Mouse (Mus musculus) hindbrain, postnatal 0 days (tissue): ENCODE results near the gene Gm3448. TPM values are rescaled to one million over a fixed set of nuclear protein-coding genes. Genes with fewer than 3 reads are reported as not detected.
"Not testable (repeated sequence)": the region's sequence is repeated elsewhere in the genome, so short reads cannot be mapped to it uniquely, and the experiment has no call there.

ENCODE experiments used
- ATAC-seq: fragments of 200-750 bp; cut with Nextera tagmentation; 2 replicates; pipeline ENCODE4 v1.8.0; 2017; ENCODE audit warnings: mild to moderate bottlenecking, moderate TSS enrichment, moderate library complexity
- DNase-seq: peaks from one replicate; pipeline ENCODE4 v3.0.0-alpha.2; 2015; ENCODE audit warnings: low spot score
- H3K27ac ChIP-seq: fragments of 300-500 bp; sonication (generic); 2 replicates; pipeline ENCODE4 v1.5.1; 2014; ENCODE audit warnings: mild to moderate bottlenecking
- H3K27me3 ChIP-seq: fragments of 300-500 bp; sonication (generic); 2 replicates; pipeline ENCODE4 v1.6.1; 2014; ENCODE audit warnings: low read length, mixed read lengths; ENCODE audit not compliant: insufficient read depth
- H3K36me3 ChIP-seq: fragments of 300-500 bp; sonication (generic); 2 replicates; pipeline ENCODE4 v1.6.1; 2014; ENCODE audit warnings: low read length, mixed read lengths; ENCODE audit not compliant: insufficient read depth
- H3K4me1 ChIP-seq: fragments of 300-500 bp; sonication (generic); 2 replicates; pipeline ENCODE4 v1.6.1; 2014; ENCODE audit warnings: antibody characterized with exemption, low read length, mixed read lengths; ENCODE audit not compliant: insufficient read depth
- H3K4me2 ChIP-seq: fragments of 300-500 bp; sonication (generic); 2 replicates; pipeline ENCODE4 v1.6.1; 2014; ENCODE audit warnings: low read depth, mild to moderate bottlenecking, low read length, moderate library complexity, mixed read lengths
- H3K4me3 ChIP-seq: fragments of 300-500 bp; sonication (generic); 2 replicates; pipeline ENCODE4 v1.5.1; 2014; ENCODE audit warnings: low read length
- H3K9ac ChIP-seq: fragments of 300-500 bp; sonication (generic); replicated peaks from 2 replicates; pipeline ENCODE4 v1.6.1; 2014; ENCODE audit warnings: mild to moderate bottlenecking, low read length, moderate library complexity, mixed read lengths
- H3K9me3 ChIP-seq: fragments of 300-500 bp; sonication (generic); 2 replicates; pipeline ENCODE4 v1.6.1; 2016; ENCODE audit warnings: low read length, mixed read lengths
- WGBS: fragments of 180-500 bp; shearing (Covaris S2); extraction: QIAGEN DNeasy Blood & Tissue Kit; methylation state at CpG from one replicate; pipeline ENCODE4 v1.1.7; 2014; 5-methylcytosine and 5-hydroxymethylcytosine counted together
- polyA plus RNA-seq: library from polyadenylated mRNA; unstranded; fragments of >200 nt; fragmentation: Nextera tagmentation; extraction: Ambion mirVana; gene quantifications from 2 replicates; pipeline ENCODE4 v1.2.1, GENCODE M21; 2015
- total RNA-seq: library from RNA; depleted of rRNA; stranded (reverse); fragments of >200 nt; gene quantifications from 2 replicates; pipeline ENCODE4 v1.2.3, GENCODE M21; 2014

Gm3448 gene
- total and polyA plus RNA-seq, 2 experiments from 2014 or later, result 0.99 to 2.3 TPM

- WGBS, result no CpG with 5 or more reads among the region's 98 CpGs
Measured at GRCm38 (mm10) chr17:14992522-14993138, 48.7 kb downstream of the Gm3448 start.

DNA sequence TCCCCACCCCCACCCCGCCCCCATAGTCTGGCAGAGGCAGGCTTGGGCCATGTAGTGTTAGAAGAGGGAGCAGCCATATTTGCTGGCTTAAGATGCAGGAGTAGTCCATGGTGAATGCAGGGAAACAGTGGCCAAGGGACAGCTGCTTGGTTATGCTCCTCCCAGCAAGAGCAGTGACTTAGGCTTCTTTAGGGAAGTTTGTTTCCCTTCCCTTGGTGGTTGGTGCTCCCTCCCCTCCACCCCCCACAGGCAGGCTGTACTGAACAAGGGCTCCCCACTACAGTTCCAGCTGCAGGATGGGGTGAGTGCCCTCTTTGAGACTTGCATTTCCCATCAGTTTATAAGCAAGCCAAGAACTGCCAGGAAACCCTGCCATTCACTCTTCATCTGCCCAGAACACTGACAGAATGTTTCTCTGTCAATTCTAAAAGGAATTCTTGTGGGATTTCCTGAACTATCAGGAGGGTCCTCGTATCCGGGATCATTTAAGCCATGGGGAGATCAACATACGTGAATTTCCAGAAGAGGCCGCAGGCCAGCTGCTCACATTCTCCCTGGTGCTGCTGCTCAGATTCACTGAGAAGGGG is 51.1 kb downstream of the Gm3448 start:
- not testable (repeated sequence) for H3K27ac ChIP-seq, H3K4me1 ChIP-seq, H3K4me3 ChIP-seq, H3K36me3 ChIP-seq, H3K4me2 ChIP-seq, DNase-seq, H3K27me3 ChIP-seq, H3K9ac ChIP-seq, H3K9me3 ChIP-seq, ATAC-seq
- WGBS, result 79% methylated on average over 4 of the region's 5 CpGs

More at GRCm38 (mm10) chr17:14992522-14993138, 48.7 kb downstream of the Gm3448 start:
- H3K27ac ChIP-seq, H3K4me2 ChIP-seq, H3K4me3 ChIP-seq, DNase-seq, H3K9ac ChIP-seq, H3K4me1 ChIP-seq, H3K36me3 ChIP-seq, H3K9me3 ChIP-seq, H3K27me3 ChIP-seq: not testable (repeated sequence)
- peak; percentile 88 for ATAC-seq

GRCm38 (mm10) chr17:14978362-14979038 is 62.8 kb downstream of the Gm3448 start, which contains the start of the genes 9030025P20Rik and Gm3417:
TSS of gene 9030025P20Rik (plus strand) at chr17:14978468.
TSS of gene Gm3417 (minus strand) at chr17:14978790.
- ATAC-seq, result peak; percentile 99
- not testable (repeated sequence) for H3K4me2 ChIP-seq
- WGBS, result no CpG with 5 or more reads among the region's 60 CpGs

DNA sequence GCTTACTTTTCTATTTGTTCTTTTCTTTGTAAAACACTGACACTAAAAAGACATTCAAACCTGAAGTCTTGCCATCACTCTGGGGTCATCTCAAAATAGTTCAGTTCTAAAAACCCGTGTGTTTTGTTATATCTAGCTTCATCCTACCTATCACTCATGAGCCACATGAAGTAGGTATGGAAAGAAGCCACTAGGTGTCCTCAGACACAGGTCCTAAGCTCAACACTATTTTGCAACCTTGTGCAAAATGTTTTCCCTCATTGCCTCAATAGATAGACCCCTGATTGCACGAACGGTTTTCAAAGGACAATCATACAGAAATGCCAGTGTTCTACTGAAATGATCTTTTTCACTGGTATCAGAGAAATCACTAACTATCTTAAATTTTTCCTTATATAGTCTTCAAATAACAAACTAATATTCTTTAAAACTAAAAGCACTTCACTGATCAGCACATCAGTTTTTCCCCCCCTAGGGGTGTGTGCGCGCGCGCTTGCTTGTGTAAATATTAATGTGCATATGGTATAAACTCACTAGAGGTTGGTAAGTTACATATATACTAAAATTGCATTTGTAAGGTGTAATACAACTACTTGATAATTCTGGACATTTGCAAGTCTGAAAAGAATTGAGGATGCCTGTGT is 63.5 kb downstream of the Gm3448 start:
- not testable (repeated sequence) for H3K4me3 ChIP-seq, H3K9me3 ChIP-seq, H3K4me2 ChIP-seq, H3K27ac ChIP-seq, H3K36me3 ChIP-seq, H3K27me3 ChIP-seq, H3K4me1 ChIP-seq, DNase-seq, ATAC-seq, H3K9ac ChIP-seq
- WGBS, result 4% methylated on average over 4 of the region's 7 CpGs

More at GRCm38 (mm10) chr17:14978362-14979038, 62.8 kb downstream of the Gm3448 start, which contains the start of the genes 9030025P20Rik and Gm3417:
- not testable (repeated sequence) for H3K4me1 ChIP-seq, H3K27ac ChIP-seq, H3K36me3 ChIP-seq, H3K27me3 ChIP-seq, H3K9me3 ChIP-seq, H3K4me3 ChIP-seq, H3K9ac ChIP-seq, DNase-seq

- not testable (repeated sequence) for H3K4me1 ChIP-seq, DNase-seq, H3K27me3 ChIP-seq, H3K27ac ChIP-seq, H3K36me3 ChIP-seq, H3K4me3 ChIP-seq, H3K4me2 ChIP-seq, ATAC-seq, H3K9me3 ChIP-seq, H3K9ac ChIP-seq
- no CpG with 5 or more reads among the region's 6 CpGs for WGBS
Measured at GRCm38 (mm10) chr17:14968373-14968913, 72.9 kb downstream of the Gm3448 start.

DNA sequence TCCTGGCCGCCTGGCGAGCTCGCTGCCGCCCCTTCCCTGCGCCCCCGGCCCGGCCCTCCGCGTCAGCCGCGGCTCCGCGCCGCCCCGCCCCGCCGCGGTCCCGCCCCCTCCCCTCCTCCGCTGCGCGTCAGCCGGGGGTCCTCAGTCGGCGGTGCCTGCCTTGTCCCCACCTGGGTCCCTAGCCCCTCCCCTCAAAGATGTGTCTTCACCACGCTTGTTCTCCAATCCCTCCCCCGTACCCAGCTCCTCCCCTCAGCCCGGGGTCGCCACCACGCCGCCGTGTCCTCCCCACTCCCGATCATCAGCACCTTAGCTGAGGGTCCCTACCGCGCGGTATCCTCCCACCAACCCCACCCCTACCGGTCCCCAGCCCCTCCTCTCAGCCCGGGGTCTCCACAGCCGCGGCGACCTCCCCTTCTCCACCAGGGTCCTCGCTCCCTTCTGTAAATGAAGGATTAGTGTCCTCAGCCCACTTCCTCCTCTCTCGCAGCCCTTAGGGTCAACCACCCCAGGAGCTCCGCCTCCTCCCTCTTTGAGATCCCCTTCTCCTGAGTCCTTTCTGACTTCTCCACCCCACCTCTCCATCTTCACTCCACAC is 79.7 kb downstream of the Gm3448 start:
- not testable (repeated sequence) for H3K36me3 ChIP-seq, H3K4me1 ChIP-seq, H3K9ac ChIP-seq, H3K9me3 ChIP-seq, H3K27me3 ChIP-seq, H3K4me3 ChIP-seq, DNase-seq, H3K4me2 ChIP-seq, H3K27ac ChIP-seq
- peak; percentile 93 for ATAC-seq
- WGBS, result no CpG with 5 or more reads among the region's 44 CpGs

DNA sequence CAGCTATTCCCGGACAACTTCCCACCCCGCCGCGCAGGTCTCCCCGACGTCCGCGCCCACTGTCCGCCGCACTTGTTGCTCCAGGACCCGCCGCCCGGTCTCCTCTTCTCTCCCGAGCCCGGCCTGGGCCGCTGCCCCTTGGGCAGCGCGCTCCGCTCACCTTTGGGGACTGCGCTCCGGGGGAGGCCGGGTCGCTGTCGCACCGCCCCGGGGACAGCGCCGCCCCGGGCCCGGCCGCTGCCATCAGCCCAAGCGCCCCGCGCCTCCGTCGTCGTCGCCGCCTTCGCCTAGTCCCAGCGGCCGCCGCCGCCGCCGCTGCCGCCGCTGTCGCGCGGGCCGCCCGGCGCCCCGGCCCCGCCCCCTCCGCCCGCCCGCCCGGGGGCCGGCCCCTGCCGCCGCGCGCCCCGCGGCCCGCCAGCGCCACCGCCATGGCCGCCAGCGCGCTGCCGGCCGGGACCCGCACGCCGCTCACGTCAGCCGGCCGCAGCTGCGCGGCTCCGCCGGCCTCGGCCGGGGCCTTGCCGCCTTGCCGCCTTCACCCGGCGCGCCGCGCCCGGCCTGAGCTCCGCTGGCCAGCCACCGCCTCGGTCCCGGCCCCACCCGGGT is 80.3 kb downstream of the Gm3448 start, which contains the start of gene Phf10:
Phf10 (minus strand) TSS at position 323 of the 606 bp plus-strand sequence.
- not testable (repeated sequence) for H3K27me3 ChIP-seq, H3K36me3 ChIP-seq, H3K9me3 ChIP-seq, H3K4me1 ChIP-seq
- Histone ChIP-seq H3K27ac (peak within 1 kb of the TSS; percentile 45; the same call in 1 of the 2 replicates), H3K4me3 (peak within 1 kb of the TSS; percentile 58), H3K9ac (peak within 1 kb of the TSS; percentile 44), H3K4me2 (peak within 1 kb of the TSS; percentile 87)
- DNase-seq (peak; percentile 9), ATAC-seq (peak; percentile 84)
- WGBS, result under 1% methylated on average over 34 of the region's 100 CpGs
